Mouse (Mus musculus): Measurements from ENCODE around the gene Rxfp4. TPM values are rescaled to one million over a fixed set of nuclear protein-coding genes. Genes with fewer than 3 reads are reported as not detected.

The Rxfp4 gene
- polyA plus RNA-seq, 1 experiment from 2014 or later: not detected

- H3K4me1 ChIP-seq (replicated peaks): peaks cover 9% of the 10 kb centered on the region; the same call in 1 of the 2 replicates
- no peak for ATAC-seq
- WGBS: 76% methylated on average over 10 of the region's 10 CpGs
- H3K9me3 ChIP-seq: no peaks in the 10 kb centered on the region
- no peak overlapping the region for H3K4me2 ChIP-seq (replicated peaks)
- H3K4me3 ChIP-seq (replicated peaks): no peak overlapping the region
- H3K9ac ChIP-seq: no peak overlapping the region
- no peak overlapping the region for H3K27ac ChIP-seq
- peaks cover 26% of the 10 kb centered on the region for H3K36me3 ChIP-seq
- H3K27me3 ChIP-seq (replicated peaks): no peaks in the 10 kb centered on the region
Measured at GRCm38 (mm10) chr3:88649186-88649585, 3.8 kb downstream of the Rxfp4 start.

- no peak overlapping the region for H3K9ac ChIP-seq
- ATAC-seq: no peak
- H3K36me3 ChIP-seq: peaks cover 32% of the 10 kb centered on the region
Measured at GRCm38 (mm10) chr3:88648452-88649168, 4.3 kb downstream of the Rxfp4 start.

GRCm38 (mm10) chr3:88647779-88648413 lies 5.0 kb downstream of the Rxfp4 start:
- no peaks in the 10 kb centered on the region for H3K27me3 ChIP-seq (replicated peaks)
- H3K27ac ChIP-seq: no peak overlapping the region
- no peak overlapping the region for H3K9ac ChIP-seq
- H3K4me1 ChIP-seq (replicated peaks): peaks cover 4% of the 10 kb centered on the region; the same call in 1 of the 2 replicates
- no peaks in the 10 kb centered on the region for H3K9me3 ChIP-seq
- H3K36me3 ChIP-seq: peaks cover 39% of the 10 kb centered on the region
- H3K4me3 ChIP-seq (replicated peaks): no peak overlapping the region
- no peak for ATAC-seq
- H3K4me2 ChIP-seq (replicated peaks): no peak overlapping the region
- WGBS: 87% methylated on average over 14 of the region's 14 CpGs

More at GRCm38 (mm10) chr3:88648452-88649168, 4.3 kb downstream of the Rxfp4 start:
- no peak overlapping the region for H3K4me3 ChIP-seq (replicated peaks)
- no peak overlapping the region for H3K27ac ChIP-seq
- no peak overlapping the region for H3K4me2 ChIP-seq (replicated peaks)
- H3K4me1 ChIP-seq (replicated peaks): peaks cover 9% of the 10 kb centered on the region; the same call in 1 of the 2 replicates
- no peaks in the 10 kb centered on the region for H3K27me3 ChIP-seq (replicated peaks)
- WGBS: 80% methylated on average over 12 of the region's 12 CpGs
- H3K9me3 ChIP-seq: no peaks in the 10 kb centered on the region

GRCm38 (mm10) chr3:88647076-88647475 lies 5.9 kb downstream of the Rxfp4 start:
- H3K27me3 ChIP-seq (replicated peaks): no peaks in the 10 kb centered on the region
- peaks cover 47% of the 10 kb centered on the region for H3K36me3 ChIP-seq
- 83% methylated on average over 3 of the region's 3 CpGs for WGBS
- H3K4me3 ChIP-seq (replicated peaks): no peak overlapping the region
- H3K4me2 ChIP-seq (replicated peaks): no peak overlapping the region
- H3K4me1 ChIP-seq (replicated peaks): 0 out of 2 replicates have a peak, but pooled peaks cover 3% of the 10 kb centered on the region
- no peak for ATAC-seq
- H3K9ac ChIP-seq: no peak overlapping the region
- H3K9me3 ChIP-seq: no peaks in the 10 kb centered on the region
- no peak overlapping the region for H3K27ac ChIP-seq

- Histone ChIP-seq H3K4me2 (replicated peaks) (no peak overlapping the region), H3K36me3 (peaks cover 49% of the 10 kb centered on the region), H3K27ac (no peak overlapping the region), H3K27me3 (replicated peaks) (no peaks in the 10 kb centered on the region), H3K4me3 (replicated peaks) (no peak overlapping the region), H3K9ac (no peak overlapping the region), H3K4me1 (replicated peaks) (no peaks in the 10 kb centered on the region), H3K9me3 (no peaks in the 10 kb centered on the region)
- ATAC-seq: no peak
- WGBS: 77% methylated on average over 6 of the region's 6 CpGs
Measured at GRCm38 (mm10) chr3:88646426-88646995, 6.4 kb downstream of the Rxfp4 start.

GRCm38 (mm10) chr3:88645937-88646336 lies 7.0 kb downstream of the Rxfp4 start:
- WGBS: 91% methylated on average over 12 of the region's 12 CpGs
- Histone ChIP-seq H3K4me2 (replicated peaks) (no peak overlapping the region), H3K4me3 (replicated peaks) (no peak overlapping the region), H3K27me3 (replicated peaks) (no peaks in the 10 kb centered on the region), H3K36me3 (peaks cover 49% of the 10 kb centered on the region), H3K9me3 (no peaks in the 10 kb centered on the region), H3K27ac (no peak overlapping the region), H3K9ac (no peak overlapping the region), H3K4me1 (replicated peaks) (no peaks in the 10 kb centered on the region)
- no peak for ATAC-seq

GRCm38 (mm10) chr3:88643078-88643477 lies 9.9 kb downstream of the Rxfp4 start:
- Histone ChIP-seq H3K4me1 (replicated peaks) (no peaks in the 10 kb centered on the region), H3K4me2 (replicated peaks) (no peak overlapping the region), H3K4me3 (replicated peaks) (no peak overlapping the region), H3K36me3 (peaks cover 64% of the 10 kb centered on the region), H3K9ac (no peak overlapping the region), H3K27me3 (replicated peaks) (no peaks in the 10 kb centered on the region), H3K9me3 (no peaks in the 10 kb centered on the region), H3K27ac (no peak overlapping the region)
- no peak for ATAC-seq
- WGBS: 87% methylated on average over 5 of the region's 5 CpGs

- ATAC-seq: peak; percentile 62
Measured at GRCm38 (mm10) chr3:88640676-88641075, 12.3 kb downstream of the Rxfp4 start.

GRCm38 (mm10) chr3:88639239-88639638 lies 13.7 kb downstream of the Rxfp4 start:
- Histone ChIP-seq H3K9ac (no peak overlapping the region), H3K4me2 (replicated peaks) (no peak overlapping the region), H3K9me3 (0 out of 2 replicates have a peak, but pooled peaks cover 2% of the 10 kb centered on the region), H3K4me3 (replicated peaks) (no peak overlapping the region), H3K36me3 (peaks cover 73% of the 10 kb centered on the region), H3K27me3 (replicated peaks) (no peaks in the 10 kb centered on the region), H3K27ac (no peak overlapping the region), H3K4me1 (replicated peaks) (no peaks in the 10 kb centered on the region)
- 94% methylated on average over 12 of the region's 12 CpGs for WGBS
- ATAC-seq: no peak

More at GRCm38 (mm10) chr3:88640676-88641075, 12.3 kb downstream of the Rxfp4 start:
- no peaks in the 10 kb centered on the region for H3K27me3 ChIP-seq (replicated peaks)
- 82% methylated on average over 1 of the region's 1 CpGs for WGBS
- no peaks in the 10 kb centered on the region for H3K4me1 ChIP-seq (replicated peaks)
- no peak overlapping the region for H3K27ac ChIP-seq
- H3K36me3 ChIP-seq: peaks cover 61% of the 10 kb centered on the region
- no peak overlapping the region for H3K4me3 ChIP-seq (replicated peaks)
- H3K4me2 ChIP-seq (replicated peaks): no peak overlapping the region
- no peak overlapping the region for H3K9ac ChIP-seq
- 0 out of 2 replicates have a peak, but pooled peaks cover 2% of the 10 kb centered on the region for H3K9me3 ChIP-seq

GRCm38 (mm10) chr3:88637134-88637533 lies 15.8 kb downstream of the Rxfp4 start:
- Histone ChIP-seq H3K9me3 (0 out of 2 replicates have a peak, but pooled peaks cover 2% of the 10 kb centered on the region), H3K36me3 (peaks cover 70% of the 10 kb centered on the region), H3K4me2 (replicated peaks) (no peak overlapping the region), H3K27me3 (replicated peaks) (no peaks in the 10 kb centered on the region), H3K27ac (no peak overlapping the region), H3K9ac (no peak overlapping the region), H3K4me3 (replicated peaks) (no peak overlapping the region), H3K4me1 (replicated peaks) (no peaks in the 10 kb centered on the region)
- no peak for ATAC-seq
- 93% methylated on average over 5 of the region's 5 CpGs for WGBS

- Histone ChIP-seq H3K9me3 (0 out of 2 replicates have a peak, but pooled peaks cover 2% of the 10 kb centered on the region), H3K27ac (no peak overlapping the region), H3K4me2 (replicated peaks) (no peak overlapping the region), H3K9ac (no peak overlapping the region), H3K4me3 (replicated peaks) (no peak overlapping the region), H3K36me3 (peaks cover 72% of the 10 kb centered on the region), H3K27me3 (replicated peaks) (no peaks in the 10 kb centered on the region), H3K4me1 (replicated peaks) (no peaks in the 10 kb centered on the region)
- 90% methylated on average over 8 of the region's 8 CpGs for WGBS
- no peak for ATAC-seq
Measured at GRCm38 (mm10) chr3:88636555-88636986, 16.4 kb downstream of the Rxfp4 start.

- no peaks in the 10 kb centered on the region for H3K4me1 ChIP-seq (replicated peaks)
- no peak overlapping the region for H3K4me3 ChIP-seq (replicated peaks)
- peaks cover 77% of the 10 kb centered on the region for H3K36me3 ChIP-seq
- H3K27ac ChIP-seq: no peak overlapping the region
- H3K4me2 ChIP-seq (replicated peaks): no peak overlapping the region
- WGBS: 88% methylated on average over 19 of the region's 19 CpGs
- H3K9me3 ChIP-seq: 0 out of 2 replicates have a peak, but pooled peaks cover 2% of the 10 kb centered on the region
- H3K27me3 ChIP-seq (replicated peaks): no peaks in the 10 kb centered on the region
- ATAC-seq: no peak
- H3K9ac ChIP-seq: no peak overlapping the region
Measured at GRCm38 (mm10) chr3:88635506-88636275, 17.3 kb downstream of the Rxfp4 start.
